Mouse (Mus musculus) left cerebral cortex, adult 6 months (tissue): ENCODE measurements around the gene 4930524N10Rik. TPM values are rescaled to one million over a fixed set of nuclear protein-coding genes. Genes with fewer than 3 reads are reported as not detected.

Experiments
- long read RNA-seq, 2 experiments: library from polyadenylated mRNA; unstranded; transcript quantifications; one replicate each; pipeline ENCODE4 v2.0.0; 2019 to 2020
- polyA plus RNA-seq: library from polyadenylated mRNA; unstranded; fragments of <200 nt; fragmentation: Nextera tagmentation; gene quantifications from 2 replicates; pipeline ENCODE4 v1.2.3, GENCODE M21; 2021

4930524N10Rik gene
- not detected in 2 replicates for polyA plus RNA-seq
- long read RNA-seq, experiment 1, result 0 reads
- long read RNA-seq, experiment 2, result 0 reads

GRCm38 (mm10) chrX:154343292-154343691, at the start of gene 4930524N10Rik:
TSS of gene 4930524N10Rik (minus strand) at chrX:154343392.

Other genes starting within 250 kb of the 4930524N10Rik start
- not detected in 2 replicates for gene Gm15140, start 222.7 kb downstream of the 4930524N10Rik start, polyA plus RNA-seq
- not detected in 2 replicates for gene Samt4, start 138.6 kb upstream of the 4930524N10Rik start, polyA plus RNA-seq
- gene Samt2, start 236.0 kb upstream of the 4930524N10Rik start, polyA plus RNA-seq, result not detected in 2 replicates